Mouse (Mus musculus) MEL (cell line): ENCODE measurements around the gene St8sia6.

Experiments
- CHD2 ChIP-seq: IDR thresholded peaks from 2 replicates; pipeline ENCODE4 v1.6.1; 2011; ENCODE audit warnings: low read length, improper control_type of control experiment
- CTCF ChIP-seq, 3 experiments: IDR thresholded peaks in 2 of 3; conservative IDR thresholded peaks in 1 of 3; 2 replicates each; pipeline ENCODE4 v1.5.1; 2011 to 2012; ENCODE audit warnings: low read length in 3 of 3, low read depth in 2 of 3, mild to moderate bottlenecking in 2 of 3, improper control_type of control experiment in 1 of 3, inconsistent platforms in 1 of 3, mixed read lengths in 1 of 3, moderate library complexity in 1 of 3; ENCODE audit not compliant: control insufficient read depth in 1 of 3, insufficient read depth in 1 of 3, poor library complexity in 1 of 3, severe bottlenecking in 1 of 3
- E2F4 ChIP-seq: IDR thresholded peaks from 2 replicates; pipeline ENCODE4 v1.6.1; 2011; ENCODE audit warnings: low read depth, low read length, improper control_type of control experiment, borderline replicate concordance
- ELF1 ChIP-seq: IDR thresholded peaks from 2 replicates; pipeline ENCODE4 v1.6.1; 2014; ENCODE audit warnings: low read depth, mild to moderate bottlenecking, inconsistent platforms, low read length, improper control_type of control experiment, moderate library complexity
- EP300 ChIP-seq, 2 experiments: IDR thresholded peaks; 2 replicates each; pipeline ENCODE4 v1.6.1; 2011; ENCODE audit warnings: improper control_type of control experiment in 2 of 2, low read length in 2 of 2, low read depth in 1 of 2, mild to moderate bottlenecking in 1 of 2
- GATA1 ChIP-seq: IDR thresholded peaks from 2 replicates; pipeline ENCODE4 v1.6.1; 2011; ENCODE audit warnings: low read depth, low read length, improper control_type of control experiment
- HCFC1 ChIP-seq: IDR thresholded peaks from 2 replicates; pipeline ENCODE4 v1.6.1; 2012; ENCODE audit warnings: low read depth, mild to moderate bottlenecking, inconsistent platforms, low read length, improper control_type of control experiment, moderate library complexity
- MAFK ChIP-seq: IDR thresholded peaks from 2 replicates; pipeline ENCODE4 v1.6.1; 2011; ENCODE audit warnings: low read depth, mild to moderate bottlenecking, low read length, improper control_type of control experiment, borderline replicate concordance
- MAZ ChIP-seq: IDR thresholded peaks from 2 replicates; pipeline ENCODE4 v1.6.1; 2012; ENCODE audit warnings: low read depth, mild to moderate bottlenecking, inconsistent platforms, low read length, improper control_type of control experiment
- POLR2AphosphoS5 ChIP-seq: IDR thresholded peaks from 2 replicates; pipeline ENCODE4 v1.6.1; 2012; ENCODE audit warnings: low read depth, borderline replicate concordance, mild to moderate bottlenecking, inconsistent platforms, low read length, moderate library complexity, mixed read lengths
- SIN3A ChIP-seq: IDR thresholded peaks from 2 replicates; pipeline ENCODE4 v1.6.1; 2012; ENCODE audit warnings: low read length, improper control_type of control experiment, inconsistent platforms
- TCF12 ChIP-seq: IDR thresholded peaks from 2 replicates; pipeline ENCODE4 v1.6.1; 2014; ENCODE audit warnings: low read depth, mild to moderate bottlenecking, inconsistent platforms, low read length, improper control_type of control experiment, moderate library complexity
- USF2 ChIP-seq, 2 experiments: IDR thresholded peaks; 2 replicates each; pipeline ENCODE4 v1.6.1; 2011 to 2012; ENCODE audit warnings: improper control_type of control experiment in 2 of 2, low read length in 2 of 2, borderline replicate concordance in 1 of 2, inconsistent platforms in 1 of 2, low read depth in 1 of 2, mild to moderate bottlenecking in 1 of 2; ENCODE audit not compliant: insufficient read depth in 1 of 2

DNA sequence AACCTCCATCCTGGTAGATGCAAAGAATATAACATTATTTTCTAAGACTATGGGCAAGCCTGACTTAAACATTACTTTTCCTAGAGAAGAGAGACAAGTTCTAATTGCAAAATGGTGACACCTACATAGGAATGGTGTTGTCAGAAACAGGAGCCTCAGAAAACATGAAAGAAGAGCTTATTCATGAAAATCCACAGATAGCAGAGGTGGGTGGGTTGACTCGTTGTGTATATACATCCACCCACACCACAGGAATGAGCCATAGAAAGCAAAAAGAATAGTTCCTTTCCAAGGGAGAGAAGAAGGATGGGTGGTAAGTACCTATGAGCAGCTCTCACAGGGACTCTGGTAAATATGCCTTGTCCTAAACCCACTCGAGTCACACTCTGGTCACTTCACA lies 22.8 kb upstream of the St8sia6 start:
- TF ChIP-seq MAZ: no peak
- TF ChIP-seq GATA1: no peak
- no peak for TF ChIP-seq HCFC1
- TF ChIP-seq EP300 (IDR thresholded peaks at IDR 0.05; ENCODE audit: low read depth in 1 of 2, low read length in 2 of 2): no peak
- TF ChIP-seq CTCF (IDR thresholded peaks at IDR 0.05 in 2 of 3, conservative IDR thresholded peaks at IDR 0.05 in 1 of 3; ENCODE audit: control insufficient read depth in 1 of 3, insufficient read depth in 1 of 3, low read depth in 2 of 3, low read length in 3 of 3, poor library complexity in 1 of 3, severe bottlenecking in 1 of 3): no peak
- no peak for TF ChIP-seq TCF12
- TF ChIP-seq ELF1: no peak
- TF ChIP-seq E2F4: no peak
- TF ChIP-seq SIN3A: no peak
- no peak for TF ChIP-seq POLR2AphosphoS5
- no peak for TF ChIP-seq MAFK
- TF ChIP-seq CHD2: no peak
- TF ChIP-seq USF2 (IDR thresholded peaks at IDR 0.05; ENCODE audit: borderline replicate concordance in 1 of 2, insufficient read depth in 1 of 2, low read depth in 1 of 2, low read length in 2 of 2): no peak
